Mouse (Mus musculus) CD4-positive naive resting alpha-beta T cell, adult 76 days (primary cell): ENCODE results near the gene Psmc1. TPM values are rescaled to one million over a fixed set of nuclear protein-coding genes. Genes with fewer than 3 reads are reported as not detected.

Source experiments
- total RNA-seq: library from RNA; stranded (reverse); gene quantifications from one replicate; pipeline ENCODE4 v1.2.4, GENCODE M21; 2023

The Psmc1 gene
- 73.3 TPM for total RNA-seq

DNA sequence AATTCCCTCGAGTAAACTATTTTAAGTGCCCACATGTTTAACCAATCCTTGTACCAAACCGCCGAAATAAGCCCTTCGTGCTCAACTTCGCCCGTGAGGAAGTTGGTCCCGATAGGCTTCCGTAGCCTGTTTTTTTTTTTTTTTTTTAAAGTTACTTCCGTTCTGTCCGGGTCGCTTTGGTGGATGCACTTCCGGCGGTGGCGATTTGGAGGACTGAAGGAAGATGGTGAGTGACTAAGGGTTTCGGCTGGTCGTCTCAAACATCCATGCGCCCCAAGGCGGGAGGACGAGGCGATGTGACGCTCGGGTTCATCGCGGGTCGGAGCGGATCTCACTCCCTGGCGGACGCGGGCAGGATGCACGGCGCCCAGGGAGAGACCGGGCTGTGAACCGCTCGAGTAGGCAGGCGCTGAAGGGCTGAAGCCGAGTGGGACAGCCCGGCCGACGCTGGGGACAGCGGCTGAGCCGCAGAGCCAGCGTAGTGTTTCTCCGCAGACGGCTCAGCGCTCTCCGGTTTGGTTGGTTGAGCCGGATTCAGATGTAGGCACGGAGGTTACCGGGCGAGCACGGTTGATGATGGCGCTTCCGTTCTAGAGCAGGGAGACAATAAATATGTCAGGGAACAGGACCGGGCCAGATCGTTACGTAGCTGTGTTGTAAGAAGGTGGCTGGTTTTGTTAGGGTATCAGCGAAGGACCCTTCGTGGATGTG, at the start of gene Psmc1:
Gene Psmc1 (plus strand): TSS at position 169 of the 711 bp plus-strand sequence.

GRCm38 (mm10) chr12:100159261-100159975, 49.5 kb downstream of the Psmc1 start, which contains the start of gene Nrde2:
TSS of gene Nrde2 (minus strand) at chr12:100159653.

Other genes starting within 250 kb of the Psmc1 start
- gene Efcab11, start 225.7 kb upstream of the Psmc1 start, total RNA-seq = 1.3 TPM
- gene Tdp1, start 225.6 kb upstream of the Psmc1 start, total RNA-seq = 29.2 TPM
- gene Kcnk13, start 145.7 kb upstream of the Psmc1 start, total RNA-seq = 1.5 TPM
- gene Nrde2, start 49.5 kb downstream of the Psmc1 start, total RNA-seq = 36.5 TPM
- 382 TPM for gene Calm1, start 89.3 kb downstream of the Psmc1 start, total RNA-seq